Mouse (Mus musculus): Measurements from ENCODE around the gene Ctnnd2.

Gene Ctnnd2

GRCm38 (mm10) chr15:30646501-30647431 lies 474.4 kb downstream of the Ctnnd2 start:
- DNase-seq (ENCODE audit: low read depth, low spot score): no peak

GRCm38 (mm10) chr15:30647679-30648311 lies 475.4 kb downstream of the Ctnnd2 start:
- no peak for DNase-seq (ENCODE audit: low read depth, low spot score)

- no peak for DNase-seq (ENCODE audit: low read depth, low spot score)
These were observed 477.6 kb downstream of the Ctnnd2 start for GRCm38 (mm10) chr15:30649964-30650363.

- no peak for DNase-seq (ENCODE audit: low read depth, low spot score)
These were observed 483.0 kb downstream of the Ctnnd2 start for GRCm38 (mm10) chr15:30655433-30655832.

GRCm38 (mm10) chr15:30657588-30657987 lies 485.2 kb downstream of the Ctnnd2 start:
- no peak for DNase-seq (ENCODE audit: low read depth, low spot score)

GRCm38 (mm10) chr15:30660539-30661149 lies 488.3 kb downstream of the Ctnnd2 start:
- no peak for DNase-seq (ENCODE audit: low read depth, low spot score)

GRCm38 (mm10) chr15:30661689-30662422 lies 489.5 kb downstream of the Ctnnd2 start:
- DNase-seq (ENCODE audit: low read depth, low spot score): no peak

GRCm38 (mm10) chr15:30667819-30668587 lies 495.6 kb downstream of the Ctnnd2 start:
- no peak for DNase-seq (ENCODE audit: low read depth, low spot score)

- DNase-seq (ENCODE audit: low read depth, low spot score): no peak
These were observed 509.5 kb downstream of the Ctnnd2 start for GRCm38 (mm10) chr15:30681939-30682338.

- no peak for DNase-seq (ENCODE audit: low read depth, low spot score)
These were observed 510.1 kb downstream of the Ctnnd2 start for GRCm38 (mm10) chr15:30682360-30683119.

- no peak for DNase-seq (ENCODE audit: low read depth, low spot score)
These were observed 514.1 kb downstream of the Ctnnd2 start for GRCm38 (mm10) chr15:30686206-30687101.

GRCm38 (mm10) chr15:30693754-30694205 lies 521.4 kb downstream of the Ctnnd2 start:
- no peak for DNase-seq (ENCODE audit: low read depth, low spot score)

- no peak for DNase-seq (ENCODE audit: low read depth, low spot score)
These were observed 521.9 kb downstream of the Ctnnd2 start for GRCm38 (mm10) chr15:30694286-30694685.

- DNase-seq (ENCODE audit: low read depth, low spot score): no peak
These were observed 523.5 kb downstream of the Ctnnd2 start for GRCm38 (mm10) chr15:30695859-30696258.

- DNase-seq (ENCODE audit: low read depth, low spot score): no peak
These were observed 525.0 kb downstream of the Ctnnd2 start for GRCm38 (mm10) chr15:30697356-30697755.

GRCm38 (mm10) chr15:30700762-30701161 lies 528.4 kb downstream of the Ctnnd2 start:
- no peak for DNase-seq (ENCODE audit: low read depth, low spot score)

- no peak for DNase-seq (ENCODE audit: low read depth, low spot score)
These were observed 529.2 kb downstream of the Ctnnd2 start for GRCm38 (mm10) chr15:30701592-30701991.

GRCm38 (mm10) chr15:30709026-30709753 lies 536.8 kb downstream of the Ctnnd2 start:
- no peak for DNase-seq (ENCODE audit: low read depth, low spot score)
